Mouse (Mus musculus) hindbrain, postnatal 0 days (tissue): ENCODE results near the gene Gm20422. TPM values are rescaled to one million over a fixed set of nuclear protein-coding genes. Genes with fewer than 3 reads are reported as not detected.

Experiments
- ATAC-seq: fragments of 200-750 bp; cut with Nextera tagmentation; 2 replicates; pipeline ENCODE4 v1.8.0; 2017; ENCODE audit warnings: mild to moderate bottlenecking, moderate TSS enrichment, moderate library complexity
- DNase-seq: peaks from one replicate; pipeline ENCODE4 v3.0.0-alpha.2; 2015; ENCODE audit warnings: low spot score
- H3K27ac ChIP-seq: fragments of 300-500 bp; sonication (generic); 2 replicates; pipeline ENCODE4 v1.5.1; 2014; ENCODE audit warnings: mild to moderate bottlenecking
- H3K27me3 ChIP-seq: fragments of 300-500 bp; sonication (generic); 2 replicates; pipeline ENCODE4 v1.6.1; 2014; ENCODE audit warnings: low read length, mixed read lengths; ENCODE audit not compliant: insufficient read depth
- H3K36me3 ChIP-seq: fragments of 300-500 bp; sonication (generic); 2 replicates; pipeline ENCODE4 v1.6.1; 2014; ENCODE audit warnings: low read length, mixed read lengths; ENCODE audit not compliant: insufficient read depth
- H3K4me1 ChIP-seq: fragments of 300-500 bp; sonication (generic); 2 replicates; pipeline ENCODE4 v1.6.1; 2014; ENCODE audit warnings: antibody characterized with exemption, low read length, mixed read lengths; ENCODE audit not compliant: insufficient read depth
- H3K4me2 ChIP-seq: fragments of 300-500 bp; sonication (generic); 2 replicates; pipeline ENCODE4 v1.6.1; 2014; ENCODE audit warnings: low read depth, mild to moderate bottlenecking, low read length, moderate library complexity, mixed read lengths
- H3K4me3 ChIP-seq: fragments of 300-500 bp; sonication (generic); 2 replicates; pipeline ENCODE4 v1.5.1; 2014; ENCODE audit warnings: low read length
- H3K9ac ChIP-seq: fragments of 300-500 bp; sonication (generic); replicated peaks from 2 replicates; pipeline ENCODE4 v1.6.1; 2014; ENCODE audit warnings: mild to moderate bottlenecking, low read length, moderate library complexity, mixed read lengths
- H3K9me3 ChIP-seq: fragments of 300-500 bp; sonication (generic); 2 replicates; pipeline ENCODE4 v1.6.1; 2016; ENCODE audit warnings: low read length, mixed read lengths
- CTCF ChIP-seq: IDR thresholded peaks from 2 replicates; pipeline ENCODE4 v1.5.1; 2016; ENCODE audit warnings: antibody characterized with exemption, control low read depth, low read depth
- WGBS: fragments of 180-500 bp; shearing (Covaris S2); extraction: QIAGEN DNeasy Blood & Tissue Kit; methylation state at CpG from one replicate; pipeline ENCODE4 v1.1.7; 2014; 5-methylcytosine and 5-hydroxymethylcytosine counted together
- polyA plus RNA-seq: library from polyadenylated mRNA; unstranded; fragments of >200 nt; fragmentation: Nextera tagmentation; extraction: Ambion mirVana; gene quantifications from 2 replicates; pipeline ENCODE4 v1.2.1, GENCODE M21; 2015
- total RNA-seq: library from RNA; depleted of rRNA; stranded (reverse); fragments of >200 nt; gene quantifications from 2 replicates; pipeline ENCODE4 v1.2.3, GENCODE M21; 2014

Gm20422 gene
- total and polyA plus RNA-seq, 2 experiments from 2014 or later = 0.34 TPM; not detected in 1

- H3K27me3 ChIP-seq = no peaks in the 10 kb centered on the region
- peak; percentile 28; the same call in 1 of the 2 replicates for TF ChIP-seq CTCF
- H3K9me3 ChIP-seq = no peaks in the 10 kb centered on the region
- no peaks in the 10 kb centered on the region for H3K4me1 ChIP-seq
- no peak for ATAC-seq
- DNase-seq = no peak
- no peak overlapping the region for H3K4me3 ChIP-seq
- H3K36me3 ChIP-seq = peaks cover 7% of the 10 kb centered on the region; the same call in 1 of the 2 replicates
- 97% methylated on average over 5 of the region's 5 CpGs for WGBS
- H3K27ac ChIP-seq = no peak overlapping the region
- H3K9ac ChIP-seq = no peak overlapping the region
- no peak overlapping the region for H3K4me2 ChIP-seq
These were observed 16.4 kb downstream of the Gm20422 start for GRCm38 (mm10) chr8:69758316-69758715.

- Histone ChIP-seq H3K27ac (no peak overlapping the region), H3K27me3 (no peaks in the 10 kb centered on the region), H3K4me3 (no peak overlapping the region), H3K9me3 (no peaks in the 10 kb centered on the region), H3K4me2 (no peak overlapping the region), H3K36me3 (no peaks in the 10 kb centered on the region), H3K4me1 (peaks cover 5% of the 10 kb centered on the region; the same call in 1 of the 2 replicates), H3K9ac (no peak overlapping the region)
- ATAC-seq = no peak
- no peak for TF ChIP-seq CTCF
- no peak for DNase-seq
- 92% methylated on average over 2 of the region's 2 CpGs for WGBS
These were observed 22.2 kb downstream of the Gm20422 start for GRCm38 (mm10) chr8:69752437-69752836.

- ATAC-seq = peak; percentile 99
- Histone ChIP-seq H3K36me3 (no peaks in the 10 kb centered on the region), H3K9me3 (no peaks in the 10 kb centered on the region), H3K9ac (peak within 1 kb of the TSS; percentile 79), H3K27ac (peak within 1 kb of the TSS; percentile 100), H3K27me3 (no peaks in the 10 kb centered on the region), H3K4me2 (peak within 1 kb of the TSS; percentile 49), H3K4me1 (peaks cover 5% of the 10 kb centered on the region; the same call in 1 of the 2 replicates), H3K4me3 (peak within 1 kb of the TSS; percentile 74)
- WGBS = 3% methylated on average over 48 of the region's 48 CpGs
- no peak for TF ChIP-seq CTCF
- DNase-seq = peak; percentile 97
These were observed 24.9 kb downstream of the Gm20422 start, which contains the start of gene Zfp963 for GRCm38 (mm10) chr8:69749544-69750454. Zfp963 (minus strand) TSS chr8:69749970.

- TF ChIP-seq CTCF = no peak
- Histone ChIP-seq H3K4me1 (no peaks in the 10 kb centered on the region), H3K9me3 (no peaks in the 10 kb centered on the region), H3K4me3 (no peak overlapping the region), H3K4me2 (no peak overlapping the region), H3K27me3 (no peaks in the 10 kb centered on the region), H3K36me3 (peaks cover 5% of the 10 kb centered on the region; the same call in 1 of the 2 replicates), H3K27ac (no peak overlapping the region), H3K9ac (no peak overlapping the region)
- 85% methylated on average over 2 of the region's 2 CpGs for WGBS
- no peak for DNase-seq
- no peak for ATAC-seq
These were observed 33.5 kb downstream of the Gm20422 start for GRCm38 (mm10) chr8:69741231-69741630.

GRCm38 (mm10) chr8:69740763-69741162 is 33.9 kb downstream of the Gm20422 start:
- no peaks in the 10 kb centered on the region for H3K27me3 ChIP-seq
- no peak overlapping the region for H3K27ac ChIP-seq
- ATAC-seq (no peak), DNase-seq (no peak)
- no peak overlapping the region for H3K9ac ChIP-seq
- no peak for TF ChIP-seq CTCF
- no peaks in the 10 kb centered on the region for H3K9me3 ChIP-seq
- H3K4me2 ChIP-seq = no peak overlapping the region
- H3K4me3 ChIP-seq = no peak overlapping the region
- WGBS = 91% methylated on average over 6 of the region's 6 CpGs
- no peaks in the 10 kb centered on the region for H3K4me1 ChIP-seq
- peaks cover 5% of the 10 kb centered on the region; the same call in 1 of the 2 replicates for H3K36me3 ChIP-seq

- TF ChIP-seq CTCF = no peak
- no peaks in the 10 kb centered on the region for H3K27me3 ChIP-seq
- H3K9ac ChIP-seq = no peak overlapping the region
- ATAC-seq (no peak), DNase-seq (no peak)
- no peaks in the 10 kb centered on the region for H3K36me3 ChIP-seq
- H3K4me3 ChIP-seq = no peak overlapping the region
- 76% methylated on average over 1 of the region's 1 CpGs for WGBS
- no peak overlapping the region for H3K4me2 ChIP-seq
- 0 out of 2 replicates have a peak, but pooled peaks cover 5% of the 10 kb centered on the region for H3K9me3 ChIP-seq
- H3K27ac ChIP-seq = no peak overlapping the region
- no peaks in the 10 kb centered on the region for H3K4me1 ChIP-seq
These were observed 39.2 kb downstream of the Gm20422 start for GRCm38 (mm10) chr8:69735495-69735894.
